Mouse (Mus musculus): ENCODE results near the gene Chaf1a. TPM values are rescaled to one million over a fixed set of nuclear protein-coding genes. Genes with fewer than 3 reads are reported as not detected.

Chaf1a gene
- total RNA-seq, 2 experiments from 2014 or later = 0.46 to 0.59 TPM

DNA sequence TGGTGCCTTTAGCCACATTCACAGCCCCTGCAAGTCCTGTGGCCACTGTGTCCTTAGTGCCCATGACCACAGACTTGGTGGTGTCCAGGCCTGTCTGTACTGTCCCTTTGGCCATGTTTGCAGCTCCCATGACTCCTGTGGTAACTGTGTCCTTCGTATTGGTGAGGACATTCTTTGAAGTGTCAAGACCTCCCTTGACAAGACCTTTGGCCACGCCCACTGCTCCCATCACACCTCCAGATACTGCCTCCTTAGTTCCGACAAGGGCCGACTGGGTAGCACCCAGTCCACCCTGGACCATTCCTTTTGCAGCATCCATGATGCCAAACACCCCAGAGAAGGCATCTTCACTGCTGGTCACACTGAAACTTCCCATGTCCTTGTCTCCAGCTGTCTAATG, 66.7 kb downstream of the Chaf1a start:
- peak overlapping the region; percentile 85 for H3K4me3 ChIP-seq
- H3K27ac ChIP-seq = peak overlapping the region; percentile 100
- no peak for TF ChIP-seq CTCF (IDR thresholded peaks at IDR 0.05)
- intact Hi-C loops (cut with DNase I) = no loop called here
- DNase-seq = no peak

DNA sequence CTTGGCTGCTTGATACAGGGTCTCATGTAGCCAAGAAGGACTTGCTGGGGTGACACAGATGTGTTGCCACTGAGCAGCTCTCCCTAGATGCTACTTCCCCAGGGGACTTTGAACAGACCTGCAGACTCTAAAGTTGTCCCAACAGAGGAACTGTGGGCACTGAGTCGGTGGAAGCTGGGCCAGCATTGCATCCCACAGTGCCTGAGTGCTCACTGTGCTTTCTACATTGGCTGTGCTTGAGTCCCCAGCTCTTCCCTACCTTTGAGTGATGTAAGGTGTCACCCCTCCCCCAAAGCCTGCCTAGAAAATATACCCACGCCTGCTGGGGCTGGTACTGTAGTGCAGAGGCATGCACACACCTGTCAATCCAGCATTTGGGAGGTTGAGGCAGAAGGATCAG, 67.5 kb downstream of the Chaf1a start:
- Histone ChIP-seq H3K27ac (peak overlapping the region; percentile 100), H3K4me3 (peak overlapping the region; percentile 85)
- intact Hi-C loops (cut with DNase I) = no loop called here
- TF ChIP-seq CTCF (IDR thresholded peaks at IDR 0.05) = no peak
- no peak for DNase-seq

DNA sequence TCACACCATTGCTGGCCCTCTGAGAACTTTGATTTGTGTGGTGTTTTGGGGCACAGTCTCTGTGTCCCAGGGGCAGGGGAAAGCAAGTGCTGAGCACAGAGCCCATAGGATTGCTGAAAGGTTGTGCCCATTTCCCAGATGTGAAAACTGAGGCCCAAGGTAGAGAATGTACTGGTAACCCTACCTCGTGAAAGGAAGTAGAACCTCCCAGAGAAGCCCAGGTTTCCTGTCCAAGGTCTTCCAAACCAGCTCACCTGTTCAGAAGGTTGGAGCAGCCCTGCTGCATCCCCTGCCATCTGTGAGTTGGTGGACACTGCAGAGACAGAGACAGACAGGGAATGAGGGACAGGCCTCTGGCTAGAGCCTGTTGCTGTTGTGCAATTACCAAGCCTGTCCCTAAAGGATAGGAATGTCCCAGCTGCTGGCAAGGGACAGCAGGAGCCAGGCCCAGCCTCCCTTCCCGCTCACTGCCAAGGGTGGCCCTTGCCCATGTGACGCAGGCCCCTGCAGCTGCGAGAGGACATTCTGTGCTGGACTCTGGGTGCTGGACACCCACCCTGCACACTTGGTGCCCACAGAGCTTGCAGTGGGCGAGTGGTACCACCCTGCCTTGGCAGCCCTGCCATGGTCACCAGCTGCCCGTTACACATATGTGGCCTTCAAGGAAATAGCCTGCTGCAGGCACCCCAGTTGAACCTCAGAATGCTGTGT, 68.2 kb downstream of the Chaf1a start:
- peak overlapping the region; percentile 85 for H3K4me3 ChIP-seq
- peak overlapping the region; percentile 100 for H3K27ac ChIP-seq
- TF ChIP-seq CTCF (IDR thresholded peaks at IDR 0.05) = no peak
- intact Hi-C loops (cut with DNase I) = no loop called here
- DNase-seq = peak; percentile 96

DNA sequence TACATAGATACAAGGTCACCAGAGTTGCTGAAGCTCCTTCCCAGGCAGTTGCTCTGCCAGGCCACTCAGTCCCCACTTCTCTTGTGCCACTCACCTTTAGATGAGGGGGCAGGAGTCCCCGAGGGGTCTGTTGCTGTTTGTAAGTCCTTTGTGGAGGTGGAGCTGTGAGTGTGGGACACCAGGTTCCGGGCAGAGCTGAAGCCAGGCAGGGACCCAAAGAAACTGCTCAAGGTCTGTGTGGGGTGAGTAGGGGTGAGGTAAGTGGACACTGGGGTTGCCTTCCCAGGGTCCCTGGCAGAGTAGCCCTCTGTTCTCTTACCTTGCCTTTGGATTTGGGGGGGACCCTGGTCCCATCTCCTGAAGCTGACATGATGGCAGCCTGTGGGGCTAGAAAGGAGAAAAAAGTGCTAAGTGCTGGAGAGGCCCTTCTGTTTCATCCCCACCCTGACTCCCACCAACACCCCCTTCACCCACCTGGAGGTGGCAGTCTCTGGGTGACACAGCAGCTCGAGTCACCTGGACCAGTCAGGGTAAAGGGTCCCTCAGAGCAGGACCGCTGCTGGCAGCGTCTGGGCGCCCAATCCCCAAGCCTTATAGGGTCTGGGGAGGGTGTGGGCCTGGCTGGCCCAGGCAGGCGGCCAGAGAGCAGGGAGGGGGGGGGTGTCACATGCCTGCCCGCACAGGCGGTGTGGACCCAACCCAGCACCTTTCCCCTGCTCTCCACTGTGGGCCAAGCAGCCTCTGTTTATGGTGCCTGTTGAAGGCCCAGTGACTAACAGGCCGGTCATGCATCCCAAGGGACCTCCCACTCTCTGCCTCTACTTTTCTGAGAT, 69.2 kb downstream of the Chaf1a start, which contains the start of gene Plin4:
Plin4 (minus strand) TSS at position 585 of the 833 bp plus-strand sequence.
- H3K27ac ChIP-seq = peak within 1 kb of the TSS; percentile 100
- peak within 1 kb of the TSS; percentile 85 for H3K4me3 ChIP-seq
- DNase-seq = peak; percentile 93
- intact Hi-C loops (cut with DNase I) = loop anchor here (10.0 kb wide), 1 partner anchor 495 kb away; the partner anchor contains the start of gene 2410015M20Rik
- peak; percentile 41 for TF ChIP-seq CTCF (IDR thresholded peaks at IDR 0.05)

DNA sequence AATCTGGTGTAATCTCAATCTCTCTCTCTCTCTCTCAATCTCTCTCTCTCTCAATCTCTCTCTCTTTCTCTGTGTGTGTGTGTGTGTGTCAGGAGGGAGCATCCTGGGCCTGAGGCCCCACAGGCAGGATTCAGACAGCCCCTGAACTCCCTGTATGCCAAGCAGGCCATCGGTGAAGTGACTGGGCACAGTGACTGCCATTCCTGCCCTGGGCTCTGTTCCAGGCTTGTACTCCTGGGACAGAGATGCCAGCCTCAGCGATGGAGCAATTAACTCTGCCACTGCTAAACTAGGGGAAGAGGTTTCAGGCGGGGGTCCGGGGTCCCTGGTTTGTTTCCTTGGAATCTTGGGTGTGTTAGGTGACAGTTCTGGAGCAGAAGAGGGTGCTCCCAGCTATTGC, 70.3 kb downstream of the Chaf1a start:
- intact Hi-C loops (cut with DNase I) = loop anchor here (10.0 kb wide), 1 partner anchor 494 kb away; the partner anchor contains the start of gene 2410015M20Rik
- no peak for TF ChIP-seq CTCF (IDR thresholded peaks at IDR 0.05)
- Histone ChIP-seq H3K4me3 (peak overlapping the region; percentile 85), H3K27ac (peak overlapping the region; percentile 100)
- DNase-seq = peak; percentile 82

DNA sequence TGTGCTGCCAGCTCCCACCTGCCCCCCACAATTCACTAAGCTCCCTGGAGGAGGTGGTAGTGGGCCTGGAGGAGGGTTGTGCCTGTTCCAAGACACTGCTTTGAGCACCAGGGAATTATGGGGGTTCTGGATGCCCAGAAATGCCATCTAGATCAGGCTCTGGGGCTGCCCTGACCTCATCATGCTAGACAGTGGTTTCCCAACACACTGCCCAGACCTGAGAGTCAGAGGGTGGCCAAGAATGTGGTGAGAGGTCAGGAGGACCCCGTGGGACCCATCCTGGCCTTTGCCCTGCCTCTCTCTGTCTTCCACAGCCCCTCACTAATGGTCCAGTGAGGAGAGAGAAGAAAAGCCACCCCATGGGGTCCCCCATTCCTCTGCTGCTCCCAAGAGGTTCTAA, 70.8 kb downstream of the Chaf1a start:
- DNase-seq = no peak
- intact Hi-C loops (cut with DNase I) = loop anchor here (10.0 kb wide), 1 partner anchor 494 kb away; the partner anchor contains the start of gene 2410015M20Rik
- H3K4me3 ChIP-seq = peak overlapping the region; percentile 85
- peak overlapping the region; percentile 100 for H3K27ac ChIP-seq
- no peak for TF ChIP-seq CTCF (IDR thresholded peaks at IDR 0.05)

DNA sequence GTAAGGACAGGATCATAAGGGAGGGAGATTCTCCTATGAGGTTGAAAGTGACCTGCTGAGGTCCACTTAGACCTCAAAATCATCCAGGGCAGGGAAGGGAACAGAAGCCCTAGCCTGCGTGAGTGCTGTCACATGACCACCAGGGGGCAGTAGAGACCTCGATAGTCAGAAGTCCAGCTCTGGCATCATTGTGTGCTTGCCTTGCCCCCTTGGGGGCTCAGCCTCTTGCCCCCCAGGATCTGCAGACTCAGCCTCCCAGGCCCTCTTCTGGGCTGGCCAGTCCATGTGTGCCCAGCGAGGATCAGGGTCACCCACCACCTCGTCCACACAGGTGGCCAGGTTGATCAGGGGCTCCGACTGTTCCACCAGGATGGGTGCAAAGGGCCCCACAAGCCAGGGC, 71.6 kb downstream of the Chaf1a start:
- DNase-seq = peak; percentile 74
- Histone ChIP-seq H3K27ac (peak overlapping the region; percentile 100), H3K4me3 (no peak overlapping the region)
- intact Hi-C loops (cut with DNase I) = loop anchor here (10.0 kb wide), 1 partner anchor 493 kb away; the partner anchor contains the start of gene 2410015M20Rik
- TF ChIP-seq CTCF (IDR thresholded peaks at IDR 0.05) = peak; percentile 95; the same call in 1 of the 2 replicates

DNA sequence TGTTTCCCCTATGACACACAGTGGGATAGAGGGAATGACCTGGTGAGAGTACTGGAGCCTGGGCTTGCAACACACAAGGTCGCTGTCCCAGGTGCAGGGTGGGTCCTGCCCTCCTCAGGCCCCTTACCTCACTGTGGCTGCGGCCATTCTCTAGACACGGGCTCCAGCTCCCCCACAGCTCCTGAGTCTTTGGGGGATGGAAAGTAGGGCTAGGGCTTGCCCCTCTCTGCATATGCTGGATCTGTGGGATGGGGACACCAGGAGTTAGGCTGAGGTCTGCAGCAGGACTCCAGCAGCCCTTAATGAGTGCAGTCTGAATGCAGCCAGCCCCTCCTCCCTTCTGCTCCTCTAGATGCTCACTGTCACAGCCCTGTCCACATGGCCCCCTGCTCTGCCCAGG, 72.5 kb downstream of the Chaf1a start:
- no peak overlapping the region for H3K4me3 ChIP-seq
- DNase-seq = no peak
- intact Hi-C loops (cut with DNase I) = loop anchor here (10.0 kb wide), 1 partner anchor 492 kb away; the partner anchor contains the start of gene 2410015M20Rik
- H3K27ac ChIP-seq = no peak overlapping the region
- TF ChIP-seq CTCF (IDR thresholded peaks at IDR 0.05) = no peak

DNA sequence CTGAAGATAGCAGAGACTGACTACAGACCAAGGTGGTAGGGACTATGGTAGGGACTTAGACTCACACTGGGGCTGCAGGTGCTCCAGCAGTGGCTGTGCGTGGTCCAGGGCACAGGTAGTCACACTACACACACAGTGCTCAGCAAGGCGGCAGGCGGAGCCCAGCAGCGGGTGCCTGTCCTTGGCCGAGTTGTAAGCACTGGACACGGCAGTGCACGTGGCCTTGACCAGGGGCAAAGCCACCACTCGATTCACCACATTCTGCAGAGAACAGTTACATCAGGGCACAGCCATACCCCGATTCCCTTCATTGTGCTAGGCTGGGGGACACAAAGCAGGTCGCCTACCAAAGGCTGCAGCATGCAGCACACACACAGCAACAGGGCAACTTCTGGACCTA, 76.0 kb downstream of the Chaf1a start:
- Histone ChIP-seq H3K27ac (peak overlapping the region; percentile 87), H3K4me3 (peak overlapping the region; percentile 73)
- DNase-seq = no peak
- no peak for TF ChIP-seq CTCF (IDR thresholded peaks at IDR 0.05)
- intact Hi-C loops (cut with DNase I) = loop anchor here (10.0 kb wide), 1 partner anchor 489 kb away; the partner anchor contains the start of gene 2410015M20Rik

DNA sequence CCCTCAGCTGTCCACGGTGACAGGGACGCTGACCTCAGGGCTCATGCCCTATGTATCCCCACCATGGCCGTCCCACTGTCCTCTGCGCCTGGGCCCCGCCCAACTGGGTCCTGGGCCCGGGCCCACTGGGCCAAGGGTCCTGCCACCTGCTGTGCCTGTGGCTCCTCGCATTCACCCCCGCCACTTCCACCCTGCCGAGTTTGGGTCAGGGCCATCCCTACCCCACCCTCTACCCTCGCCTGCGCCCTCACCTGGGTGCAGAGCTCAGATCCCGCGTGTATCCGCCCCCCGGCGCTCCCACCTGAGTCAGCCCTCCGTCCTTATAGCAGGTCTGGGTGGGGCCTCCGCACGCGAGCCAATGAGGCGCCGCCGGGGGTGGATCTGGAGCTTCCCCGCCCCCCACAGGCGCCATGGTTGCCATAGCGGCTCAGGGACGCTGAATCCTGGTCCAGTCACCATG, 77.0 kb downstream of the Chaf1a start, which contains the start of gene Plin5:
Plin5 (minus strand) TSS at position 346 of the 460 bp plus-strand sequence.
- peak within 1 kb of the TSS; percentile 87 for H3K27ac ChIP-seq
- peak; percentile 88 for DNase-seq
- TF ChIP-seq CTCF (IDR thresholded peaks at IDR 0.05) = no peak
- intact Hi-C loops (cut with DNase I) = loop anchor here (10.0 kb wide), 1 partner anchor 488 kb away; the partner anchor contains the start of gene 2410015M20Rik
- peak within 1 kb of the TSS; percentile 73 for H3K4me3 ChIP-seq

DNA sequence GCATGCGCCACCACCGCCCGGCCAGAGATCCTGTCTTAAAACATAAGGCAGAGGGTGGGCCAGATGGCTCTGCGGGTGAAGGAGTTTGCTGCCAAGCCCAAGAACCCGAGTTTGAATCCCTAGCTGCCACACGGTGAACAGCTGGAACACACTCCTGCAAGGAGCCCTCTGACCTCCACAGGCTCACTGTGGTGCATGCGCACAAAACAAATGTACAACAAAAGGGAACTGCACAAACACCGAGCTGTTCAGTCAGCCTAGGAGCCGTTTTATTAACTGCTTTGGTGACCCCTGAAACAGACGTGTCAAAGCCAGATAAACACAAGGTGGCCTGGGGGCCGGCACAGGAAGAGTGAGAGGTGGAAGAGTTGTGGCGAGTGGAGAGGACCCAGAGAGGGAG, 79.2 kb downstream of the Chaf1a start:
- peak; percentile 38 for DNase-seq
- Histone ChIP-seq H3K27ac (peak overlapping the region; percentile 93), H3K4me3 (peak overlapping the region; percentile 74)
- intact Hi-C loops (cut with DNase I) = loop anchor here (10.0 kb wide), 1 partner anchor 485 kb away; the partner anchor contains the start of gene 2410015M20Rik
- TF ChIP-seq CTCF (IDR thresholded peaks at IDR 0.05) = no peak

Measured in gastrocnemius, adult 2 months (tissue).